Mouse (Mus musculus): ENCODE measurements around the gene Krt83. TPM values are rescaled to one million over a fixed set of nuclear protein-coding genes. Genes with fewer than 3 reads are reported as not detected.
A peak's percentile ranks its signal among the peaks of the same experiment; 100 is the strongest.

Krt83 gene
- polyA plus RNA-seq, 1 experiment = 1.8 TPM

DNA sequence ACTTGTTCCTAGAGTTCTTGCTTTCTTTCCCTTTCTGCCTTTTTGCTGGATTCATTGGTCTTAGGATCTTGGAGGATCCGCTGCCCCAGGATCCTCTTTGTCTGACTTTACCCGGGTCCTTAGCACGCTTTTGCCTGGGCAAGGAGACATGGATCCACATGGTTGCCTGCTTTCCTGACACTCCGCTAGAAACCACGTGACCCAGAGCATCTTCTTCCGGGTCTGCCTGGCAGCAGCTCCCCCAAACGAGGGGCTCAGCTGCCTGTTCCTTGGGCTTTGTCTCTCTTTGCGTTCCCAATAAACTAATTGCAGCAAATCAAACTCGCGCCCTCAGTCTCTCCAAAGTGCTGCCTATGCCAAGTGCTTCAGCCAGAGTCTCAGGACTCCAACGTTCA is 11.6 kb downstream of the Krt83 start:
- 46% methylated on average over 11 of the region's 11 CpGs for WGBS

DNA sequence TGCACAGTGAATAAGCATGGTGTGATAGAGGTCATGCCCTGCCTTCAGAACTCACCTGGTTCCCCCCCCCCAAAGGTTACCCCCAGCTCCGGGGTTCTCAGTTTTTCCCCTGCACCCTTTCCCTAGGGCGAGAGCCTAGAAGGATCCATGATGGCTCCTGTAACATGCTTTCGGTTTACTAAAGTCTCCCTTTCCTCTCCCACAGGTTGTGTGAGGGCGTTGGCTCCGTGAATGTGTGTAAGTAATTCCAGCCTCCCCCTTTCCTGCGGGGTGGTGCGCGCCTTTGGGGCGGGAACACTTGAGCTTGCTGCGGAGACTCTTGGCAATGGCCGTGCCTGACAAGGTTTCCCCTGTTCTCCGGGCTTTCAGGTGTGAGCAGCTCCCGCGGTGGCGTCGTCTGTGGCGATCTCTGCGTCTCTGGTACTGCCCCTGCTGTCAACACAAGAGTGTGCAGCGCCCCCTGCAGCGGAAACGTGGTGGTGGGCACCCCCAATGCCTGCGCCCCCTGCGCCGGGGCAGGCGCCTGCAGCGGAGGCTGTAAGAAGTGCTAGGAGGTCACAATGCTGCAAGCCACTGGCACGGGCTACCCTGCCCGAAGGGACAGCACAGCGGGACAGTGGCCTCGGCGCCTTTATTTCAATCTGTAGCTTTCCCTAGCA is 12.2 kb downstream of the Krt83 start:
- TF ChIP-seq CTCF (IDR thresholded peaks at IDR 0.05; ENCODE audit: borderline replicate concordance, control insufficient read depth, extremely low read depth, insufficient read depth, low read length, poor library complexity) = peak; percentile 79; the same call in 1 of the 2 replicates
- no peak for TF ChIP-seq POLR2A (IDR thresholded peaks at IDR 0.05; ENCODE audit: control insufficient read depth, extremely low read depth, insufficient read depth, low read length, poor library complexity)
- H3K4me3 ChIP-seq (ENCODE audit: control insufficient read depth, insufficient read depth, low read length) = peak overlapping the region; percentile 15
- WGBS = 7% methylated on average over 31 of the region's 31 CpGs
- peak; percentile 81 for DNase-seq
- peaks cover 6% of the 10 kb centered on the region for H3K4me1 ChIP-seq (replicated peaks; ENCODE audit: control insufficient read depth, insufficient read depth, low read length)
- H3K36me3 ChIP-seq (ENCODE audit: control insufficient read depth, insufficient read depth, low read length) = no peaks in the 10 kb centered on the region
- H3K27me3 ChIP-seq (ENCODE audit: control insufficient read depth, insufficient read depth, low read length) = no peaks in the 10 kb centered on the region
- no peak overlapping the region for H3K27ac ChIP-seq (ENCODE audit: control insufficient read depth, insufficient read depth, low read length)

More for the DNA sequence above, 11.6 kb downstream of the Krt83 start:
- H3K27ac ChIP-seq (ENCODE audit: control insufficient read depth, insufficient read depth, low read length) = no peak overlapping the region
- H3K4me1 ChIP-seq (replicated peaks; ENCODE audit: control insufficient read depth, insufficient read depth, low read length) = peaks cover 11% of the 10 kb centered on the region
- H3K36me3 ChIP-seq (ENCODE audit: control insufficient read depth, insufficient read depth, low read length) = no peaks in the 10 kb centered on the region
- peak overlapping the region; percentile 5 for H3K4me3 ChIP-seq (ENCODE audit: control insufficient read depth, insufficient read depth, low read length)
- no peak for DNase-seq
- H3K27me3 ChIP-seq (ENCODE audit: control insufficient read depth, insufficient read depth, low read length) = no peaks in the 10 kb centered on the region
- TF ChIP-seq POLR2A (IDR thresholded peaks at IDR 0.05; ENCODE audit: control insufficient read depth, extremely low read depth, insufficient read depth, low read length, poor library complexity) (no peak), CTCF (IDR thresholded peaks at IDR 0.05; ENCODE audit: borderline replicate concordance, control insufficient read depth, extremely low read depth, insufficient read depth, low read length, poor library complexity) (no peak)

DNA sequence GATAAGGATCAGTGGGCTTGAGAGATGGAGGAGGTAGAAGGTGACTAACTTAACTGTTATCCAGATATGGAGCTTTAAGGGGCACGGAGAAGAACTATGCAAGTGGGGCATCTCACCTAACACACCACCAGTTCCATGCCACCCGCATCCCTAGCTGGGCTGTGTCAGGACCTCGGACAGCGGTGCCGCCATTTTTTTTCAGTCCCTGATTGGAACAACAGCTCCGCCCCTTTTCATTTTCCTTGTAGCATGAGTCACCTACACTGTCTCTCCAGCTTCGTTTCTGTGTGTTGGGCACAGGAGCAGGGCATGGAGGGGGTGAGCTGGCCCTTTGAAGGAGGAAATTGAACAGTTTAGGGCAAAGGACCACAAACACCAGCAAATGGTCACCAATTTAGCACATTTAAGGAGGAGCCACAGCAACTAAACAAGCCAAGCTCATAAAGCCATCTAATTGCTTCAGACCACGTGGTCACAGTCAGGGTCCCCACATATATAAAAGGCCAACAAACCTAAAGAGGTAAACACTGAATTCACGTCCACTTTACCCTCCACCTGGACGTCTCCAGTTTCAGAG is 18.3 kb downstream of the Krt83 start, which contains the start of gene Krt86:
Krt86 (plus strand) TSS at position 527 of the 577 bp plus-strand sequence.
- Histone ChIP-seq H3K27ac (ENCODE audit: control insufficient read depth, insufficient read depth, low read length) (no peak within 1 kb of the TSS), H3K4me3 (ENCODE audit: control insufficient read depth, insufficient read depth, low read length) (no peak within 1 kb of the TSS), H3K36me3 (ENCODE audit: control insufficient read depth, insufficient read depth, low read length) (no peaks in the 10 kb centered on the region), H3K4me1 (replicated peaks; ENCODE audit: control insufficient read depth, insufficient read depth, low read length) (no peaks in the 10 kb centered on the region), H3K27me3 (ENCODE audit: control insufficient read depth, insufficient read depth, low read length) (no peaks in the 10 kb centered on the region)
- WGBS = 30% methylated on average over 10 of the region's 10 CpGs
- TF ChIP-seq CTCF (IDR thresholded peaks at IDR 0.05; ENCODE audit: borderline replicate concordance, control insufficient read depth, extremely low read depth, insufficient read depth, low read length, poor library complexity) (no peak), POLR2A (IDR thresholded peaks at IDR 0.05; ENCODE audit: control insufficient read depth, extremely low read depth, insufficient read depth, low read length, poor library complexity) (no peak)
- DNase-seq = no peak

DNA sequence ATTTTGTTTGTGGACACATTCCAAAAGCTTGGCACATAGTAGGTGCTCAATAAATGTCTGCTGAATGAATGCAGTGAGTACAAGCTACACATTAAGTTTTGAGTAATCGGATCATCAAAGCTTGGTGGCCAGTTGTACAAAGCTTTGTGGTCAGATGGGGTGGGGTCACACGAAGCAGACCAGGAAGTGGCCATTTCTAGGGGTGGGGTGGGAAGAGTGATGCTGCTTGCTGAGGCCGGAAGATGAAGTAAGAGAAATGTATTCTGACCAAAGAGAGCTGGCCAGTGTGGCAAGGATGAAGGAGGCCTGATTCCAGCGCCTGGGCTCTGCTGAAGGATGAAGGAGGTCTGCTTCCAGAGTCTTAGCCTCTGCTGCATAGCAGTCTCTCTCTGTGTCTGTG is 22.2 kb downstream of the Krt83 start:
- Histone ChIP-seq H3K4me1 (replicated peaks; ENCODE audit: control insufficient read depth, insufficient read depth, low read length) (no peaks in the 10 kb centered on the region), H3K4me3 (ENCODE audit: control insufficient read depth, insufficient read depth, low read length) (no peak overlapping the region), H3K36me3 (ENCODE audit: control insufficient read depth, insufficient read depth, low read length) (no peaks in the 10 kb centered on the region), H3K27ac (ENCODE audit: control insufficient read depth, insufficient read depth, low read length) (no peak overlapping the region), H3K27me3 (ENCODE audit: control insufficient read depth, insufficient read depth, low read length) (no peaks in the 10 kb centered on the region)
- no peak for DNase-seq
- WGBS = 56% methylated on average over 4 of the region's 4 CpGs
- no peak for TF ChIP-seq CTCF (IDR thresholded peaks at IDR 0.05; ENCODE audit: borderline replicate concordance, control insufficient read depth, extremely low read depth, insufficient read depth, low read length, poor library complexity)
- no peak for TF ChIP-seq POLR2A (IDR thresholded peaks at IDR 0.05; ENCODE audit: control insufficient read depth, extremely low read depth, insufficient read depth, low read length, poor library complexity)

DNA sequence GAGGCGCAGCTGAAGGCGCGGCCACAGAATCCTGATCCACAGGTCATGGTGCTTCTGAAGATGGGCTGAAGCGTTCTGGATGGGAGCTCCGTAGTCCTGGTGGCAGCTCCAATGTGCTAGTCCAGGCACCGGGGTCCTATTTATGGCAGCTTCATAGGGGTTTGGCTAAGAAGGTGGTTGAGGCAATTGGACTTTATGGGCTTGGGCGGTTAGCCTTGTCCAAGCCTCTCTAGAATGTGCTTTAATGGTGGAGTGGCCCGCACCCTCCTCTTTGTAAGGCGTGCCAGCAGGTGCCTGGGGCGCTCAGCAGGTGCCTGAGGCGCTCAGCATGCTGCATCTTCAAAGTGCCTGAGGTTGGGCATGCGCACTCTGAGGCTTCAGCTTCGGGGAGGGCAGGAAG is 27.7 kb downstream of the Krt83 start, which contains the start of gene Krt81:
Krt81 (minus strand) TSS at position 101 of the 400 bp plus-strand sequence.
- Histone ChIP-seq H3K4me1 (replicated peaks; ENCODE audit: control insufficient read depth, insufficient read depth, low read length) (no peaks in the 10 kb centered on the region), H3K36me3 (ENCODE audit: control insufficient read depth, insufficient read depth, low read length) (no peaks in the 10 kb centered on the region), H3K27ac (ENCODE audit: control insufficient read depth, insufficient read depth, low read length) (no peak within 1 kb of the TSS), H3K27me3 (ENCODE audit: control insufficient read depth, insufficient read depth, low read length) (no peaks in the 10 kb centered on the region), H3K4me3 (ENCODE audit: control insufficient read depth, insufficient read depth, low read length) (no peak within 1 kb of the TSS)
- WGBS = 85% methylated on average over 13 of the region's 13 CpGs
- no peak for TF ChIP-seq CTCF (IDR thresholded peaks at IDR 0.05; ENCODE audit: borderline replicate concordance, control insufficient read depth, extremely low read depth, insufficient read depth, low read length, poor library complexity)
- TF ChIP-seq POLR2A (IDR thresholded peaks at IDR 0.05; ENCODE audit: control insufficient read depth, extremely low read depth, insufficient read depth, low read length, poor library complexity) = no peak
- DNase-seq = no peak

DNA sequence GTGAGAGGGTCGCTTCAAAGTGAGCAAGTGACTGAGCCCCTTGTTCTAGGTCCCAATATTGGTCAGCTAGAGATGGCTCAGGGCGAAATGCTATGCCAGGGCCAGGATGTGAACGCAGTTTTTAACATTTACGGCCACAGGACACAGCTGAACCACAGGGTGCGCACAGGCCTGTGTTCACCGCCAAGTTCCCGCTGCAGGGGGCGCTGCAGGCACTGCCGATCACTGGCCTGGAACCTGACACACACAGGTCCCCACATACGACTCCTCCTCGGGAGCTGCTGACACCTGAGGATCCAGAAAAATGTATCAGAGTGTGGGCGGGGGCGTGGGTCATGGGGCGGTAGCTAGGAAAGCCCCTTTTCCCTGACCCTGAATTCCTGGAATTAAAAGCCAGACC is 32.0 kb downstream of the Krt83 start:
- no peaks in the 10 kb centered on the region for H3K4me1 ChIP-seq (replicated peaks; ENCODE audit: control insufficient read depth, insufficient read depth, low read length)
- no peaks in the 10 kb centered on the region for H3K36me3 ChIP-seq (ENCODE audit: control insufficient read depth, insufficient read depth, low read length)
- no peaks in the 10 kb centered on the region for H3K27me3 ChIP-seq (ENCODE audit: control insufficient read depth, insufficient read depth, low read length)
- DNase-seq = peak; percentile 24
- no peak overlapping the region for H3K4me3 ChIP-seq (ENCODE audit: control insufficient read depth, insufficient read depth, low read length)
- no peak for TF ChIP-seq CTCF (IDR thresholded peaks at IDR 0.05; ENCODE audit: borderline replicate concordance, control insufficient read depth, extremely low read depth, insufficient read depth, low read length, poor library complexity)
- TF ChIP-seq POLR2A (IDR thresholded peaks at IDR 0.05; ENCODE audit: control insufficient read depth, extremely low read depth, insufficient read depth, low read length, poor library complexity) = no peak
- WGBS = 83% methylated on average over 14 of the region's 14 CpGs
- H3K27ac ChIP-seq (ENCODE audit: control insufficient read depth, insufficient read depth, low read length) = no peak overlapping the region

Data from thymus, adult 2 months (tissue).